Mouse (Mus musculus) Muller cell, postnatal 12 days (primary cell): Measurements from ENCODE around the gene Shox2.

Experiments
- DNase-seq: peaks from one replicate; pipeline ENCODE4 v3.0.0-alpha.2; 2015; ENCODE audit errors: inconsistent ontology term

The Shox2 gene

GRCm38 (mm10) chr3:66981706-66982105 is at the start of gene Shox2:
TSS of gene Shox2 (minus strand) at chr3:66981771.
- no peak for DNase-seq

DNA sequence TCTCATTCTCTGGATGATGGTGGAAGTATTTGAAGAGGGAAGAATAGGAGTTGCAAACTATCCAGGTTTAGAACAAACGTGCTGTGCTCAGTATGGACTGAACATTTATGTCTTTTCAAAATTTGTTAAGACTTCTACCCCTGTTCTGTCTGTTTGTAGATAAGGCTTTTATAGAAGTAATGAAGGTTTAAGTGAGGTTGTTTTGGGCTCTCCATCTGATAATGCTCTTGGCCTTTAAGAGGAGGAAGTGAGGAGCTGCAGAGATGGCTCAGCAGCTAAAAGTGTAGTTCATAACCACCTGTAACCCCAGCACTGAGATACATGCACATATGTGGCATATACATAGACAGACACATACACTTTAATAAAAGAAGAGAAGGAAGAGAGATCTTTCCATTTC is 15.2 kb upstream of the Shox2 start:
- DNase-seq: no peak

- no peak for DNase-seq
Observed at GRCm38 (mm10) chr3:66986287-66986560, 4.7 kb upstream of the Shox2 start.

DNA sequence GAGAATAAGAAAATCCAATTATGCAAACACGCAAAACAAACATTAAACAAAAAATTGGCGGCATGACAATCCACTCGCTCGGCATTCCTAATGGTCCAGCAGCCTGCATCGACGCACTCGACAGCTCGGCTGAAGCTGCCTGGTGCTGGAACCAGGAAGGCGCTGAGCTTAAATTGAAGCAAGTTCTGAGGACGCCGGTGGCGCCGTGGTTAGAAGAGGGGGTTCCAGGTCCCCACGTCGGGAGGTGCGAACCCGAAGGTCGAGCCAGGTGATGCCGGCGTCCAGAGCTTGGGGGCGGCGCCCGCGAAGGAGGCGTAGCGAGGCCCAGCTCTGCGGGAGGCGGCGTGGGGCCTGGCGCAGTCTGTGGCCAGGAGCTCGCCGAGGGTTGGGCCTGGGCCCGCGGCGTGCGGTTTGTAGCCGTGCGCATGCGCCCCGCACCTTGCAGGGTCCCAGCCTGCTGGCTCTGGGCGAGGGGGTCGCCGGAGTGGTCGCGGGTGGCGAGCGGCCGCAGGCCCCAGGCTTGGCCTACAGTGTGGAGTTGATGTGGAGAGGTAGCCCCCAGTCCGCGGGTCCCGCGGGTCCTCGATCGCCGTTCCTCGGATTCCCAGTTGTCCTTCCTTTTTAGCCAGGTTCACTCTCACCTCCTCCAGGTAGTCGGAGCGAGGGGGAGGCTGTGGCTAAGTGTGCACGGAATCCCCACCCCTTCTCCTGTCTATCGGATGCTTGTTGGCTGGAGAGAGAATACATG is 4.1 kb upstream of the Shox2 start:
- peak; percentile 78 for DNase-seq

DNA sequence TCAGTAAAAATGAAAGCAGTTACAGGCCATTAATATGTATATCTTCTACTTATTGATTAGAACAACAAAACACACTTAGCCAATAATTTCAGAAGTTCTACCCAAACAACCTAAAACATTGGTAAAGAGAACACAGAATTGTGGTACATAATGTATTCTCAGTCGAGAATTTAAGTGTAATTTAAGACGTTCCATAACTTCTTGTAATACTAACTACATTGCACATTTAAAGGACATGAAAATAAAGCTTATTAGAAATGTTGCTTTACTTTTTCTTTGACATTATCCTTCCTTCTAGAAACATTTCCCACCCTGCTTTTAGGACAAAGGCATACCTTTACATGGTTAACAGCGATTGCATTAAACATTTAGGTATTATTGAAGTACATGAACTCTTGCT is 1.9 kb upstream of the Shox2 start:
- DNase-seq: no peak

- no peak for DNase-seq
Observed at GRCm38 (mm10) chr3:66982181-66982911, 775 bp upstream of the Shox2 start.

GRCm38 (mm10) chr3:66981101-66981661 is 390 bp downstream of the Shox2 start, which contains the start of gene Rsrc1:
TSS of gene Rsrc1 (plus strand) at chr3:66981390.
- DNase-seq: no peak

- no peak for DNase-seq
Observed at GRCm38 (mm10) chr3:66980111-66980975, 1.2 kb downstream of the Shox2 start.

- no peak for DNase-seq
Observed at GRCm38 (mm10) chr3:66979491-66979890, 2.1 kb downstream of the Shox2 start.

GRCm38 (mm10) chr3:66978457-66979381 is 2.9 kb downstream of the Shox2 start:
- DNase-seq: no peak

DNA sequence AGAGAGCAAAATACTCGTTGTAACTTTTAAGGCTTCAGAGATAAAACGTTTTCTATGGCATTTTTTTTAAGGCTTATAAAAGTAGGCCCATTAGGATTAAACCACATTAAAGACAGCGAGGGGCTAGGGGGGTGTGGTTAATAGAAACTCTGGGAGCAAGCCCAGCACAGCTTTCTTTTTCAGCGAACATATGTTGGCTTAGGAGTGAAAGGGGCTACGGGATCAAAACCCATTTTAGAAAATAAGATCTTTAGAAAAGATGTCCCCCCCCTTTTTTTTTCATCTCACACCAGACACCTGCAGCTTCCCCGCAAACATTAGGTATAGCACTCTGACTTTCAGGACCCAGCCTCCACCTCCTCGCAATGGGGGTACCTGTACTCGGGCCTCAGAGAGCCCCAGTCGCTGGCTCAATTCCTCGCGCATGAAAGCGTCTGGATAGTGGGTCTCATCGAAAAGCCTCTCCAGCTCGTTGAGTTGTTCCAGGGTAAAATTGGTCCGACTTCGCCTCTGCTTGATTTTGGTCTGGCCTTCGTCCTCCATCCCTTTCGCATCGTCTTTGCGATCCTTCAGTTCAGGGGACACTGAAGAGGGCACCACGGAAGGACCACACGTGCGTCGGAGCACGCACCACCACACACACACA is 3.6 kb downstream of the Shox2 start:
- DNase-seq: no peak

DNA sequence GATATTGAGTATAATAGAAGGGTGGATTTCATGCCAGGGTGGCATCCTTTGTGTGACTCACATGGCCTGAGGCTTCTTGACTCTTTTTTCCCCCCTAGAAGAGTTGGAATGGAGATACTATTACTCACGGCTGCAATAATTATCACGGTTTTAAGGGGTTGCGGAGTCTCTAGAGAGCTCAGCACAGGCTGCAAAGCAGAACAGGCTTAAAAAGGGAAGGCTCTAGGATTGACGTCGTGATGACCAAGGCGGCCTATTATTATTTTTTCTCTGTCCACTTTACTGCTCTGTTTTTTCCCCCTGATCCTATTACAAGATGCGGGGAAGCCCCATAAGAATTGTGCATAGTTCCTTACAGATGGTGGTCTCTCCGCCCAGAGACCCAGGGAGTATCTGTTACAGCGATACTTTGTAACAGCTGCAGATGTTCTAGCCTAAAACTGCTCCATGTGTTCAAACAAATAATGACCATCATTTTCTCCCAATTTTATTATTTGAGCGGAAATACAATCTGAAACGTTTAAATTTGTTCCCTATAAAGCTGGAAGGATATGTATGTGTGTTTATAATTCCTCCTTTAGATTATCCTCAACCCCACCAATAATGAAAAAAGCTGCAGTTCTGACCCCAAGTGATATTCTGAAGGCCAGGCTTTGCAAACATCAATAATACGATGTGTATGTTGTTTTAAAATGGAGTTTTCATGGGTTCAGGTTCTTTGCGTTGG is 4.5 kb downstream of the Shox2 start:
- DNase-seq: no peak

GRCm38 (mm10) chr3:66974501-66974900 is 7.1 kb downstream of the Shox2 start:
- DNase-seq: no peak

GRCm38 (mm10) chr3:66973391-66973943 is 8.1 kb downstream of the Shox2 start:
- no peak for DNase-seq

DNA sequence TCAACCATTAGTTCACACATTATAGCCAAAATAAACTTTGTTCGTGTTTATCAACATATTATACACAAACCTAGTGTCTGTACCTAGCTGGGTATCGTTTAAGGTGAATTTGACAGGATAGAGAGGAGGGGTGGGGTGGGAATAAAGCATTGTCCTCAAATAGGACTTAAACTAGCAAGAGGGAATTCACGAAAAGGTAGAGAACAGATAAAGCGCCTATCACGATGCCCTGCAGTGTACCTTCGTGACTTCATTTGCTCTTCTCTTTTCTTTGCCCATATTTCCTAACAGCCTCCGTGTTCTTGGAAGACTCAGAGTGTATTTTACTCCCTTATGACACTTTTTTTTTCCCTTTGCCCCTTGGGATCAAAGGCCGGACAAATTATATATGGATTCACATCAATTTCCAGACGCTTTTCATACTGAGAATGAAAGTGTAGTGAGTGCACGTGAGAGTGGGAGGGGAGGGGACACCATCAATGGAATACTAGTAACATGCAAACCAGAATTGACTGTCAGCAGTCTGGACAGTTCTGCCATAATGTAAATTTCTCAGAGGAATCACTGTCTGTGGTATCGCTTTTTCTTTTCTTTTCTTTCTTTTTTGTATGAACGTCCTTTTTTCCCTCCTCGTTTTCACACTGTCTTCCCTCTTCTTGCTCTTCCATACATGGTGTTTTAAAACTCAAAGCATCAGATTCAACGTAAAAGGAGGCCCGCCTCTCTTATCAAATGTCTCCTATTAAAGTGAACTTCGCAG is 9.2 kb downstream of the Shox2 start:
- no peak for DNase-seq

- DNase-seq: no peak
Observed at GRCm38 (mm10) chr3:66970661-66971331, 10.8 kb downstream of the Shox2 start.

GRCm38 (mm10) chr3:66970261-66970660 is 11.3 kb downstream of the Shox2 start:
- DNase-seq: no peak

GRCm38 (mm10) chr3:66967508-66967907 is 14.1 kb downstream of the Shox2 start:
- no peak for DNase-seq
